Mouse (Mus musculus) hindbrain, embryonic 12.5 days (tissue): ENCODE results near the gene Padi2. TPM values are rescaled to one million over a fixed set of nuclear protein-coding genes. Genes with fewer than 3 reads are reported as not detected.

Experiments
- ATAC-seq: fragments of 200-750 bp; cut with Nextera tagmentation; 2 replicates; pipeline ENCODE4 v1.8.0; 2017; ENCODE audit warnings: moderate TSS enrichment; ENCODE audit not compliant: low FRiP score
- H3K27ac ChIP-seq: fragments of 300-500 bp; sonication (generic); 2 replicates; pipeline ENCODE4 v1.5.1; 2016; ENCODE audit warnings: mild to moderate bottlenecking
- H3K27me3 ChIP-seq: fragments of 300-500 bp; sonication (generic); 2 replicates; pipeline ENCODE4 v1.6.1; 2016; ENCODE audit warnings: mild to moderate bottlenecking
- H3K36me3 ChIP-seq: fragments of 300-500 bp; sonication (generic); 2 replicates; pipeline ENCODE4 v1.6.1; 2016; ENCODE audit warnings: mild to moderate bottlenecking
- H3K4me1 ChIP-seq: fragments of 300-500 bp; sonication (generic); 2 replicates; pipeline ENCODE4 v1.6.1; 2016
- H3K4me2 ChIP-seq: fragments of 300-500 bp; sonication (generic); replicated peaks from 2 replicates; pipeline ENCODE4 v1.6.1; 2016; ENCODE audit warnings: mild to moderate bottlenecking
- H3K4me3 ChIP-seq: fragments of 300-500 bp; sonication (generic); 2 replicates; pipeline ENCODE4 v1.5.1; 2016; ENCODE audit warnings: mild to moderate bottlenecking
- H3K9ac ChIP-seq: fragments of 300-500 bp; sonication (generic); 2 replicates; pipeline ENCODE4 v1.6.1; 2016; ENCODE audit warnings: mild to moderate bottlenecking, moderate library complexity
- H3K9me3 ChIP-seq: fragments of 300-500 bp; sonication (generic); replicated peaks from 2 replicates; pipeline ENCODE4 v1.6.1; 2016; ENCODE audit warnings: mild to moderate bottlenecking
- WGBS: fragments of 180-500 bp; shearing (Covaris S2); methylation state at CpG from one replicate; pipeline ENCODE4 v1.1.7; 2016; 5-methylcytosine and 5-hydroxymethylcytosine counted together
- polyA plus RNA-seq: library from polyadenylated mRNA; unstranded; fragments of >200 nt; fragmentation: Nextera tagmentation; extraction: Ambion mirVana; gene quantifications from 2 replicates; pipeline ENCODE4 v1.2.1, GENCODE M21; 2016

Padi2 gene
- polyA plus RNA-seq, 1 experiment from 2014 or later: 2.6 TPM

GRCm38 (mm10) chr4:140951861-140952641, 45.9 kb downstream of the Padi2 start:
- WGBS: 91% methylated on average over 18 of the region's 18 CpGs
- no peak overlapping the region for H3K27ac ChIP-seq
- H3K9ac ChIP-seq: no peak overlapping the region
- no peak for ATAC-seq
- H3K27me3 ChIP-seq: no peaks in the 10 kb centered on the region; the same call in 1 of the 2 replicates
- peaks cover 4% of the 10 kb centered on the region for H3K4me1 ChIP-seq
- H3K4me3 ChIP-seq: no peak overlapping the region
- no peak overlapping the region for H3K4me2 ChIP-seq
- H3K9me3 ChIP-seq: no peaks in the 10 kb centered on the region
- no peaks in the 10 kb centered on the region for H3K36me3 ChIP-seq

- 7% methylated on average over 17 of the region's 17 CpGs for WGBS
- Histone ChIP-seq H3K4me1 (peaks cover 22% of the 10 kb centered on the region), H3K4me3 (peak overlapping the region; percentile 37), H3K36me3 (no peaks in the 10 kb centered on the region), H3K9me3 (no peaks in the 10 kb centered on the region), H3K4me2 (peak overlapping the region; percentile 71), H3K27ac (peak overlapping the region; percentile 62), H3K27me3 (no peaks in the 10 kb centered on the region; the same call in 1 of the 2 replicates), H3K9ac (peak overlapping the region; percentile 53)
- ATAC-seq: no peak
Observed at GRCm38 (mm10) chr4:140957131-140957702, 51.1 kb downstream of the Padi2 start.

GRCm38 (mm10) chr4:140957725-140958124, 51.6 kb downstream of the Padi2 start:
- Histone ChIP-seq H3K4me2 (peak overlapping the region; percentile 71), H3K9ac (peak overlapping the region; percentile 53), H3K27me3 (no peaks in the 10 kb centered on the region; the same call in 1 of the 2 replicates), H3K27ac (peak overlapping the region; percentile 62), H3K4me1 (peaks cover 27% of the 10 kb centered on the region), H3K36me3 (no peaks in the 10 kb centered on the region), H3K9me3 (no peaks in the 10 kb centered on the region), H3K4me3 (peak overlapping the region; percentile 37)
- 0 out of 2 replicates have a peak, but pooled peaks have one; percentile 12 for ATAC-seq
- 2% methylated on average over 13 of the region's 13 CpGs for WGBS

- H3K9me3 ChIP-seq: no peaks in the 10 kb centered on the region
- H3K4me2 ChIP-seq: no peak overlapping the region
- no peak overlapping the region for H3K27ac ChIP-seq
- no peak for ATAC-seq
- peaks cover 32% of the 10 kb centered on the region for H3K4me1 ChIP-seq
- no peaks in the 10 kb centered on the region; the same call in 1 of the 2 replicates for H3K27me3 ChIP-seq
- no peak overlapping the region for H3K4me3 ChIP-seq
- no peak overlapping the region for H3K9ac ChIP-seq
- H3K36me3 ChIP-seq: no peaks in the 10 kb centered on the region
- 56% methylated on average over 6 of the region's 6 CpGs for WGBS
Observed at GRCm38 (mm10) chr4:140958319-140958718, 52.2 kb downstream of the Padi2 start.

GRCm38 (mm10) chr4:140959128-140959679, 53.1 kb downstream of the Padi2 start:
- no peak overlapping the region for H3K4me3 ChIP-seq
- H3K4me2 ChIP-seq: no peak overlapping the region
- H3K36me3 ChIP-seq: no peaks in the 10 kb centered on the region
- no peak overlapping the region for H3K9ac ChIP-seq
- no peaks in the 10 kb centered on the region for H3K9me3 ChIP-seq
- ATAC-seq: no peak
- 90% methylated on average over 7 of the region's 7 CpGs for WGBS
- H3K27ac ChIP-seq: no peak overlapping the region
- H3K4me1 ChIP-seq: peaks cover 37% of the 10 kb centered on the region
- no peaks in the 10 kb centered on the region for H3K27me3 ChIP-seq

GRCm38 (mm10) chr4:140959715-140960479, 53.8 kb downstream of the Padi2 start:
- Histone ChIP-seq H3K36me3 (no peaks in the 10 kb centered on the region), H3K4me2 (no peak overlapping the region; the same call in 1 of the 2 replicates), H3K4me3 (no peak overlapping the region), H3K27ac (no peak overlapping the region), H3K27me3 (no peaks in the 10 kb centered on the region), H3K9ac (no peak overlapping the region), H3K4me1 (peaks cover 42% of the 10 kb centered on the region), H3K9me3 (no peaks in the 10 kb centered on the region)
- 81% methylated on average over 10 of the region's 10 CpGs for WGBS
- no peak for ATAC-seq

- no peaks in the 10 kb centered on the region for H3K27me3 ChIP-seq
- H3K36me3 ChIP-seq: no peaks in the 10 kb centered on the region
- peak within 1 kb of the TSS; percentile 87 for H3K27ac ChIP-seq
- peak within 1 kb of the TSS; percentile 72 for H3K4me3 ChIP-seq
- 3% methylated on average over 33 of the region's 37 CpGs for WGBS
- peaks cover 42% of the 10 kb centered on the region for H3K4me1 ChIP-seq
- H3K4me2 ChIP-seq: peak within 1 kb of the TSS; percentile 93
- peak; percentile 95 for ATAC-seq
- H3K9me3 ChIP-seq: no peaks in the 10 kb centered on the region
- peak within 1 kb of the TSS; percentile 91 for H3K9ac ChIP-seq
Observed at GRCm38 (mm10) chr4:140960781-140961466, 54.8 kb downstream of the Padi2 start, which contains the start of gene Sdhb. TSS of gene Sdhb (plus strand) at chr4:140961203.

GRCm38 (mm10) chr4:140961467-140962206, 55.5 kb downstream of the Padi2 start:
- 1% methylated on average over 38 of the region's 38 CpGs for WGBS
- H3K4me1 ChIP-seq: peaks cover 42% of the 10 kb centered on the region
- H3K4me3 ChIP-seq: peak overlapping the region; percentile 72
- ATAC-seq: peak; percentile 32
- no peaks in the 10 kb centered on the region for H3K27me3 ChIP-seq
- H3K36me3 ChIP-seq: peaks cover 7% of the 10 kb centered on the region; the same call in 1 of the 2 replicates
- H3K27ac ChIP-seq: peak overlapping the region; percentile 87
- no peaks in the 10 kb centered on the region for H3K9me3 ChIP-seq
- peak overlapping the region; percentile 91 for H3K9ac ChIP-seq
- peak overlapping the region; percentile 93 for H3K4me2 ChIP-seq

GRCm38 (mm10) chr4:140962207-140962909, 56.2 kb downstream of the Padi2 start:
- Histone ChIP-seq H3K4me2 (peak overlapping the region; percentile 93), H3K9ac (peak overlapping the region; percentile 91), H3K9me3 (no peaks in the 10 kb centered on the region), H3K4me3 (peak overlapping the region; percentile 72), H3K36me3 (peaks cover 12% of the 10 kb centered on the region; the same call in 1 of the 2 replicates), H3K4me1 (peaks cover 35% of the 10 kb centered on the region), H3K27ac (no peak overlapping the region), H3K27me3 (no peaks in the 10 kb centered on the region)
- 74% methylated on average over 8 of the region's 8 CpGs for WGBS
- no peak for ATAC-seq

GRCm38 (mm10) chr4:140962950-140963349, 56.8 kb downstream of the Padi2 start:
- no peak overlapping the region for H3K9ac ChIP-seq
- no peaks in the 10 kb centered on the region for H3K27me3 ChIP-seq
- 0 out of 2 replicates have a peak overlapping the region, but pooled peaks have one; percentile 3 for H3K4me2 ChIP-seq
- no peak overlapping the region for H3K4me3 ChIP-seq
- no peak overlapping the region for H3K27ac ChIP-seq
- peaks cover 18% of the 10 kb centered on the region for H3K36me3 ChIP-seq
- 47% methylated on average over 5 of the region's 5 CpGs for WGBS
- no peak for ATAC-seq
- H3K9me3 ChIP-seq: no peaks in the 10 kb centered on the region
- H3K4me1 ChIP-seq: peaks cover 31% of the 10 kb centered on the region
